Mouse (Mus musculus) thymus, postnatal 10 days (tissue): ENCODE measurements around the gene Plxnd1.

Source experiments
- DNase-seq, 2 experiments: peaks; one replicate each; pipeline ENCODE4 v3.0.0; 2021; ENCODE audit warnings: low spot score in 2 of 2

Plxnd1 gene

DNA sequence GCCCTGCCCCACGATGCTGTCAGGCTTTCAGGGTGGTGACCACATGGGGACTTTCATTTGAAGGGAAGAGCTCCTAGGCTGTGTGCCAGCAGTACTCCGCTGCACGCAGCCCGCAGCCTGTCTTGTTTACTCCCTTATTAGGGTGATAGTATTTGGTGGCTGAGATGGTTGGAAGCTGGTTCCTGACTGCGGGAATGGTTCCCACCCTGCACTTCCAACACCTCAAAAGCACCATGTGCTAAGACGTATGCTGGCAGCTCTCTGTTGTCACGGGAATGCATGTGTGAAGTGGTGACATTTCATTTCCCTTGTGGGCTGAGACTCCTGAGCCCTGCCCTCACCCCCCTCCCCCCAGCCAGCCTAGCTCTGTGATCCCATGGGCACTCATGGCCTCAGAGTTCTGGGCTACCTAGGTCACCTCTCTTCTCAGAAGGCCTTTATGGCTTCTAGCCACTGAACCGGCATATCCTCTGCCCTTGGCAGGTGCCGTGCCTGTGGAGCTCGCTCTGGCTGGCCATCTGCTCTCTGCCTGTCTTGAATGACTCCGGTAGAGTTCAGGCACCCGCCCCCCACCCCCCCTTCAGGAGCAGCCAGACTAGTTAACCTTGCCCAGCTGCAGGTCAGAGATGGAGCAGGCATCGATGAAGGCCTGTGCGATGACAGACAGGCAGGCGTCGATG, 37.7 kb downstream of the Plxnd1 start:
- DNase-seq, result no peak

DNA sequence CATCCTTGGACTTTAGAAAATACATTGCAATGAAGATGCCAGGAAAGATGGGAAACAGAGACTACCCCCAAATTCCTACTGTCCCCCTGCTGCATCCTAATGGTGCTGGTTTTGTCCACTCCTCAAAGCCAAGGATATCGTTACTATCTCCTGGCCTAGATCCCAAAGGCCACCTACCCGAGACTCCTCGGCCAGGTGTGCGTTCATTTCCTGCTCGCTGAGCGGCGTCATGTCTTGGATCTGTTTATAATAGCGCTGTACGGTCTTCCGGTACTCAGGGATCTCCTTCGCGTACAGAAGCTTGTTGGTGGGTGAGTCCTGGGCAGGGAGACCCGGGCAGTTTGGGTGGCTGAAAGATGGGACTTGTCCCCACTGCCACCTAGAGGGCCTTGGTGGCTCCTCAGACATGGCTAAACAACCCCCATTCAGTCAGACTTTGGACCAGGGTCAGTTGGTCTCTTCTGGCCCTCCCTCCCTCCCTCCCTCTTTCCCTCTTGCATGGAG, 38.3 kb downstream of the Plxnd1 start:
- no peak for DNase-seq

DNA sequence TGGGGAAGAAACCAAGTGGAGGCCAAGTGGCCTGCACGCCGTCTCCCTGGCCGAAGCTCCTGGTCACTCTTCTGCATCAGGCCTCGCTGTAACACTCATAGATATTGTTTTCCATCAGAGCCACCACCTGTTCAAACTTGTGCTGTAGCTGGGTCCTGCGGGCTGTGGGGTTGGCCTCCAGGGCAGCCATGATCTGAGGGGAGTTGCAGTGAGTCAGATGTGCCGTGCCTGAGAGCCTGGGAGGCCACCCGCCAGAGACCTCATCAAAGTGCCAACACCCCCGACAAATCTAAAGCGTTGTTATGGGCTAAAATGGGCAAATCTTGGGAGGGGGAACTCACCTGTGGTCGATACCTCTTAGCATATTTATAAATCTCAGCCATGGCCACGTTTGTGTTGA, 39.1 kb downstream of the Plxnd1 start:
- no peak for DNase-seq

DNA sequence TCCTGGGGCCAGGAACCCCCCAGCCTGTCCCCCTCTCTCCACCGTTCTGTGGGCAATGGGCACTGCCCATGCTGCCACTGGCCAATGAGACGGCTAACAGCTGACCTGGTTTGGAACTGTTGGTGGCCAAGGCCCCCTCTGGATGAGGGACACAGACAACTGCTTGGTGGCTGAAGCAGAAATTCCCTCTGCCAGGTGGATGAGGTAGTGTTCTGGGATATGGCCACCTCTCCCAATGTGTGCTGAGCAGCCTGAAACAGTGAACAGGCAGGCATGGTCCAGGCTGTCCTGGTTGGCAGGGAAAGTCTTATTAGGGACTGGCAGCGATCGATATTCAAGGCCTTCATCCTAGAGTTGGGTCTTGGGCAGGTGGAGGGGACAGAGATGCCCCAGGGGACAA, 39.6 kb downstream of the Plxnd1 start:
- DNase-seq, result no peak

DNA sequence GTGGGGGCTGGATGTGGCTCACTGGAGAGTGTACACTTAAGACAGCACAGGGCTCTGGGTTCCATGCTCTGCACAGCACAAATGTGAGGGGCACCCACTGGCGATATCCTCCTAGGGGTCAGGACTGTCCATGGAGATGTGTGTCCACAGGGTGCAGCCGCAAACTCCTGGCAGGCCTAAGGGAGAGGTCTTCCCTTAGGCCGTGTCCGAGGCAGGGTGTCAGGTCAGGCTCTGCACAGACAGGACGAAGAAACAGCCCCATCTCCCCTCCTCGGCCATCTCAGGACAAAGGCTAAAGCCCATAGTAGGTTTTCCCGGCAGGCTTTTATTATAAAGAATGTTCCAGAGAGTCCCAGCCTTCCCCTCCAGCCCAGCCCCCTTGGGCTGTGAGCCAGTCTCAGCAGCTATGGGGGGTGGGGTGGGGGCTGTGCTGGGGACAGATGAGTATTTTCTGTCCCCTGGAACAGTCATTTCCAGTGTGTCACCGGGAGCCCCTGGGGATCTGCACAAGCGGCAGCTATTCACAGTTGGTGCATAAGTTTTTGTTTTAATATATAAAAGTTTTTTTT, 40.2 kb downstream of the Plxnd1 start:
- no peak for DNase-seq

DNA sequence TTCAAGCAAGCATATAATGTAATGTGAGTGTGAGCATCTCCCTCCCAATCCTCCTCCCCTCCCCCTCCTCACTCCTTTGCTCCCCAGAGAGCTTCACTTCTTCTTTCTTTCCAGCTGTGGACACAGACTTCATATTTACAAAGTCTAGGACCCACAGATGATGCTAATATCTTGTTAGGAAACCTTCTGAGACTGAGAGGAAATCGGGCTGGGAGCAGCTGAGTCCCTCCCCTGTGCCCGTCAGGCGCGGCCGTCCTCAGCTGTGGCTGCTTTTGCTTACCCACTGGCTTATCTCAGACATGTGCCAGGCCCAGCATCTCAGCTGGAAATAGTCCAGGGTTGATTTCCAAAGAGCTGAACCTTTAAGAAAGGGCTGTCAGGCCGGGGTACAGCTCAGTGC, 48.4 kb downstream of the Plxnd1 start:
- no peak for DNase-seq

DNA sequence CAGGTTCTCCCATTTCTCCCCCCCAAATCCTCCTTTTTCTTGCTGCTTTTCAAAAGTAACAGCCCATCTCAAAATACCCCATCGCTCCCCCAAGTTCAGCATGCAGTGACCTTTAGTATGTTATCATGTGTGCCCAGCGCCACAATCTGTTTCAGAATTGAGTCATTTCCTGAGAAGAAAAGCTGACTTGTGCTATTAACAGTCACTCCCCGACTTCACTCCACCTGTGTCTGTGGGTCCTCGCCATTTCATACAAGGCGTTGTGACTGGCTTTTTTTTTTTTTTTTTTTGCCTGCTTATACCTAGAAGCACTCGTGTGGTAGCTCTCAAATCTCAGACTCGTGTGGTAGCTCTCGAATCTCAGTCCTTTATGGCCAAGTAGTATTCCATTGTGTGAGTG, 49.2 kb downstream of the Plxnd1 start:
- no peak for DNase-seq

DNA sequence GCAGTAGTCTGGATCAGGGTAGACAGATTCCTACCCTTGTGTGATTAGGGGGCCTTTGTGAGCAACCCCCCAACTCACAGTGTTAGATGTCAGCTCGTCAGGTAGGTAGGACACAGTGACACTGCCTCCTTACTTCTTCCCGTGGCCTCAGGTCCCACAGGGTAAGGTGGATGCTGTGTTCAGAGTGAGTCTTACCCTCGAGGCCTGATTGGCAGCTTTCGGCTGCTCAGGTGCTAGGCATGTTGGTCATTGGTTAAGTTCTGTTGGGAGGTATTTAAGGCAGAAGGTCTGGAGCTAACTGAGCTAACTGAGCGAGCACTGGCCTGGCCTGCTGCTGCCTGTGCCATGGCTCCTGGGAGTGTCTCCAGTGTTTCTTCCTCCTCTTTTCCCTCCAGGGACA, 50.2 kb downstream of the Plxnd1 start, which contains the start of gene H1foo:
Gene H1foo (plus strand): TSS at position 301 of the 400 bp plus-strand sequence.
- no peak for DNase-seq

DNA sequence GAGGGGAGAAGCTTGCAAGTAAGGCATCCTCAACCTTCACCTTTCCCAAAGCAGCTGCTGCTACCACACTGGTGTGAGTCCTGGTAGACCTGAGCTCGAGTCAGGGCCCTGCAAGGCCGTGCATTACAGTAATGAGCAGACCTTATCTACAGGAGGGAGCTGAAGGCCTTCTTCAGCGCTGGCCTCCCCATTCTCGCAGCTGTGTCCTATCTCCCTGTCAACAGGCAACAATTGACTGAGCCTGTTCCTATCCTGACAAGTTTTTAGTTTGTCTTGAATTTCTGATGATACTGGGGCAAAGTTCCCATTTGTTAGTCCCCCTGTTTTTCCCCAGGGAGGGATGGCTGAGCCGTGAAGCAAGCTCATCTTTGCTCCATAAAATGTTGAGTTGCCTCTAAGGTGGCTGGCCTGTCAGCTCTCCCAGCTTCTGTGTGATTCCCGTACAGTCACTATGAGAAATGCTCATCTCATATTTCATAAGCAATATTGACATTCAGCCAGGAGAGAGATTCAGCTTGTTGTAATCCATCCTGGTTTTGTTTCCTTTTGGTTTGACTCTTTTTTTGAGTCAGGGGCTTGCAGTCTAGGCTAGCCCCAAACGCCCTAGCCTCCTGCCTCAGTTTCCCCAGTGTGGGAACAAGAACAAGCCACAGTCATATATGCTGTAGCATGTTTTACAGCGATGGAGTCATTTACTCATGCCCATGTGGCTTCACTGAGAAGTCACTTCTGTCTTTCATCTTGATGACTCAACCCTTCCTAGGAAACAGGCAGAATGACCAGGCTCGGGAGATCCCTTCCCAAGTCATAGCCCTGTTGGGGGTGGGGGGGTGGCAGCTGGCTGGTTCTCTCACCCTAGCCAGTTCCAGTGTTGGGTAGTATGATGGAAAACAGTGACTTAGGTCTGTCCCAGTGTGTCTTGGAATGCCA, 51.0 kb downstream of the Plxnd1 start:
- no peak for DNase-seq

DNA sequence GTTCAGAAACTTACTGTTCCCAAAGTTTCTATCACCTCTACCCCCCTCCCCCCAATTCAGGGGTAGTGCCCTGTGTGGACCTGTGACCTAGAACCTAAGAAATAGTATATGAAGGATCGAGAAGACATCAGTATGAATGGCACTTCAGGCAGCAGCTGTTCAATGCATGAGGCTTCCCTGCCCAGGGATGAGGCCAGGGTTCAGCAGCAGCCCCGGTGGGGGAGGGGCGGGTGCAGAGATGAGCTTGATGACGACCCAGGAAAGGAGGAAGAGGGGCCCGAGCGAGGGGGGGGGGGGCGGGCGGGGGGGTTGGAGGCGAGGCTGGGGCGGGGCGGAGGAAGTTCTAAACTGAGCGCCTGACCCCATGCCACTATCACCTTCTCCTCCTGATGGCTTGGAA, 53.7 kb downstream of the Plxnd1 start:
- peak; percentile 36 to 42 for DNase-seq

DNA sequence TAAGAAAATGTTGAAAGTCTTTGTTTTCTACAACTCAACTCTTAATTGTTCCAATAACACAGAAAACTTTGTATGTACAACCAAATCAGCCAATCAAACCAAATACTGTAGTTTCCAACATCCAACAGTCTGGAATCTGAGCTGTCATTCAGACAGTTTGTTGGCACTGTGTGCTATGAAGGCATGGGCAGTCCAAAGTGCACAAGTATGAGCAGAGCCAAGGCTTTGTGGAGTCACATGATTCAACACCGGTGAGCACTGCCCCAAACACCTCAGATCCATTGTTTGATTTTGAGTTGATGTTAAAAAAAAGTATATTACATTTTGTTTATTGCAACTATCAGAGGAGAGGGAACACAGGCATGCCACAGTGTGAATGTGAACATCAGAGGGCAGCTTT, 54.2 kb downstream of the Plxnd1 start:
- no peak for DNase-seq

DNA sequence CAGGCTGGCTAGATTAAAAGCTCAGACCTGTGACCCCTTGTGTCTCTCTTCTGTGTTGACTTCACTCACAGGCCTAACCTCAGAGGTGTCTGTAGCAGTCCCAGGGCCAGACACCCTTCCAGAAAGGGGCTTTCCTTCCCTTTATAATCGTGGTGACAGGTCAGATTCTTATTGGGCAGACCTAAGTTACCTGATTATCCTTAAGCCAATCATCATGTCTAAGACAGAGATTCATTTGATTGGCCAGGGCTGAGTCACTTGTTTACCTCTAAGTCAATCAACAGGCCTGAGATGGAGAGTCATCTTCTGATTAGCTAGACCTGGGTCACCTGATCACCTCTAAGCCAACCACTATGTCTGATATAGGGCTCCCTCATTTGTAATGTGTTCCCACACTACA, 56.0 kb downstream of the Plxnd1 start:
- no peak for DNase-seq

DNA sequence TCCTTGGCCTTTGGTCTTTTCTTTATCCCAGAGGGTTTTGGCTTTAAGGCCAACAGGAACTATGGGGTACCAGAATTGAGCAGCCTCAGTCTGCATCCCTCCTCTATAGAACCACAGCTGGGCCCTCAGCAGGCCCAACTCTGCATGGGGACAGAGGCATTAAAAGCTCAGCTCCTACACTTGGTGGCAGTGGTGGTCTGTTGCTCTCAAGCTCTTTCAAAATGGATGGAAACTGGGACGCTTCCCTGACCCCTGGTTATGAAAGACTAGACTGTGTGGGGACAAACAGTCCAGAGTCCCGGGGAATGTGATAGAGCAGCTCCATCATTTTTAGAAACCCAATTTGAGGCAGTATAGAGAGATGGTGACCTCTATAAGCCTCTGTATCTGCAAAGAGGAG, 56.8 kb downstream of the Plxnd1 start:
- DNase-seq, result no peak

DNA sequence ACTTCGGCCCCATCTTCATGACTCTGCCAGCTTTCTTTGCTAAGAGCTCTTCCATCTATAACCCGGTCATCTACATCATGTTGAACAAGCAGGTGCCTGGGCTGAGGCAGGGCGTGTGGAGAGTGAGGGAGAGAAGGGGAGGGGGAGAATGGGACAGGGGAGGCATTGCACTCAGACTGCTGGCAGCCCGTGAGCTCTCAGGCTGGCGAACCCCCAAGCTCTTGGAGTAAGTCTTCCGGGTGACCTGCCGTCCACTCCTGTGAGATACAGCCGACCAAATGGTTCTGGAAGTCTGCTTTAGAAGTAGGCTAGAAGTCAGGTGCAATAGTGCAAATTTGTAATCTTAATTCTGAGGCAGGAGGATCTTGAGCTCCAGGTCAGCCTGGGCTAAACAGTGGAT, 59.3 kb downstream of the Plxnd1 start:
- no peak for DNase-seq

DNA sequence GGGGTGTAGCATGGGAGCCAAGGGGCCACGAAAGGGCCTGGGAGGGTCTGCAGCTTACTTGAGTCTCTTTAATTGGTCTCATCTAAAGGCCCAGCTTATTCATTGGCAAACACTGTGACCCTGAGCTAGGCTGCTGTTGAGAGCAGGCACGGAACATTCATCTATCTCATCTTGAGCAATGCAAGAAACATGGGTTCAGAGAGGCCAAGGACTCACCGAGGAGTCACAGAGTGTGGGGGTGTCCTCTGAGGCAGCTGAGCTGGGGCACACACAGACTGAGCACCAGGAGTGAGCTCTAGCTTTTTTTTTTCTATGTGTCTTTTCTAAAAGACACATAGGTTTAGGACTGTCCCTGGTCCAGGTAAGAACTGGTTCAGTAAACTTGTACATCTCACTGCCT, 62.4 kb downstream of the Plxnd1 start:
- no peak for DNase-seq

DNA sequence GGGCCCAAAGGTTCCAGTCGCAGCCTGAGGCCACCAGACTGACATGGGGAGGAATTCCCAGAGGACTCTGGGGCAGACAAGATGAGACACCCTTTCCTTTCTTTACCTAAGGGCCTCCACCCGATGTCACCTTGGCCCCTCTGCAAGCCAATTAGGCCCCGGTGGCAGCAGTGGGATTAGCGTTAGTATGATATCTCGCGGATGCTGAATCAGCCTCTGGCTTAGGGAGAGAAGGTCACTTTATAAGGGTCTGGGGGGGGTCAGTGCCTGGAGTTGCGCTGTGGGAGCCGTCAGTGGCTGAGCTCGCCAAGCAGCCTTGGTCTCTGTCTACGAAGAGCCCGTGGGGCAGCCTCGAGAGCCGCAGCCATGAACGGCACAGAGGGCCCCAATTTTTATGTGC, 63.2 kb downstream of the Plxnd1 start, which contains the start of gene Rho:
Gene Rho (plus strand): TSS at position 110 of the 400 bp plus-strand sequence.
- DNase-seq, result no peak

DNA sequence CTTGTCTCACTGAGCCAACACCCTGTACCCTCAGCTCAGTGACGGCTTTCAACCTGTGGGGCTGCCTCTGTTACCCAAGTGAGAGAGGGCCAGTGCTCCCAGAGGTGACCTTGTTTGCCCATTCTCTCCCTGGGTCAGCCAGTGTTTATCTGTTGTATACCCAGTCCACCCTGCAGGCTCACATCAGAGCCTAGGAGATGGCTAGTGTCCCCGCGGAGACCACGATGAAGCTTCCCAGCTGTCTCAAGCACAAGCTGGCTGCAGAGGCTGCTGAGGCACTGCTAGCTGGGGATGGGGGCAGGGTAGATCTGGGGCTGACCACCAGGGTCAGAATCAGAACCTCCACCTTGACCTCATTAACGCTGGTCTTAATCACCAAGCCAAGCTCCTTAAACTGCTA, 64.8 kb downstream of the Plxnd1 start:
- DNase-seq, result no peak

DNA sequence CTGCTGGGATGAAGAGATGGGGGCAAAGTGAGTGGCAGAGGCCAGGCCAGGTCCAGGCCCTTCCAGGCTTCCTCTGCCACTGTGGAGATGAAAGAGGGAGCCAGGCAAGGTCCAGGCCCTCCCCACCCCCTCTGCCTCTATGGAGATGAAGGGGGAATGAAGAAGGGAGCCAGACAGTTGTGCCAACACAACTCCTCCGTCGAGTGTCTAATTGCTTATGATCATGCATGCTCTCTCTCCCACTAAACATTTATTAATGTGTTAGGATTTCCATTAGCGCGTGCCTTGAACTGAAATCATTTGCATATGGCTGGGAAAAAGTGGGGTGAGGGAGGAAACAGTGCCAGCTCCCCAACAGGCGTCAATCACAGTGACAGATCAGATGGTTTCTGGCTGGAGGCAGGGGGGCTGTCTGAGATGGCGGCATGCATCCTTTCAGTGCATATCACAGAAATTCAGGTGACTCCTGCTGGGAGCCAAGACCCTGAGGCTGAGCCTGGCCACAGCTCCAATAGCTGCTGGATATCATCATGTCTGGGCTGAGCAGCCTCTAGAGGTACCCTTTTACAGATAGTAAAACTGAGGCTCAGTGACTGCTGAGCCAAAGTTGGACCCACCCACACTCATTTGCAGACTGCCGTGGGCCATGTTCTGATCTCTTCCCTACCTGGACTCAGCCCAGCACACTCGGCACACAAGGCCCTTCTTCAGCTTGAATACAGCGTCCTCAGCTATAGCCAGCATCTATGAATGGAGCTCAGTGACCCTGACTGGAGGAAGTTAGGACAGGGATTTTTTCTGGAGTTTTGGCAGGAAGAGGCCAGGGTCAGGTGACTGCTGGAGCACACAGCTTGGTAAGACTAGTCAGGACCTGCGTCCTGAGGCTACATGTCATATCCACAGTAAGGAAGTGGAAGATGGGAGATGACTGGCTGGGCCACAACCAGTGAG, 67.2 kb downstream of the Plxnd1 start:
- DNase-seq, result no peak

DNA sequence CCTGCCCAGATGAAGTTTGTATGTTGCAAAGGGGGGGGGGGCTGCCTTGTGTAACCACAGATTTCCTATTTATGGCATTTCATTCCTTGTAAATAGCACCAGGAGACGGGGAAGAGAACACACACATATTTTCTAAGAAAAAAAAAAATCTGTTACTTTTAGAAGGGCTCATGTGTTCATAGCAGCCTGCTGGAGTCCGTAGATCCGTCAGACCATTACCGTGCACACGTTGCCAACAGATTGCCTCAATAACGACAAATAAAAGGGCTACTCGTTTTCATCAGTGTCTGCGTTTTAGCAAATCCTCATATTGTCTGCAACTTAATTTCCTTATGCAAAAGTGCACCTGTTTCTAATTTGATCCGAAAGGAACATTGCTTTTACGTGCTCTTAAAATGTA, 68.4 kb downstream of the Plxnd1 start:
- no peak for DNase-seq

DNA sequence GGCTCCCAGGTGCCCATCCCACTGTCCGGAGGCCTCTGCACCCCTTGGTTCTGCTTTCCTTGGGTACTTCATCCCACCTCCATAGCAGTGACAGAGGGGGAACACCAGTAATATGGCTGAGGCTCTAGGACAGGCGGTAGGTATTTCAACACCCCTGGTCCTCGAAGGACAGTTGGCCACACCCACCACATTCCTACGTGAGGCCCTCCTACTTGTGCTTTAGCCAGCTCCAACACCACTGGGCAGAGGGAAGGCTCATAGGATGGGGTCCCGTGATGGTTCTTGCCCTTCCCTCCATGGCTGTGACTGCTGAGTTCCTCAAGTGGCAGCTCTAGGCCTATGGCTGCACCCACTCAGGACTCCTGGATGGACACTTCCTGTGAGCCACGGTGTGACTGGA, 70.0 kb downstream of the Plxnd1 start:
- DNase-seq, result no peak

DNA sequence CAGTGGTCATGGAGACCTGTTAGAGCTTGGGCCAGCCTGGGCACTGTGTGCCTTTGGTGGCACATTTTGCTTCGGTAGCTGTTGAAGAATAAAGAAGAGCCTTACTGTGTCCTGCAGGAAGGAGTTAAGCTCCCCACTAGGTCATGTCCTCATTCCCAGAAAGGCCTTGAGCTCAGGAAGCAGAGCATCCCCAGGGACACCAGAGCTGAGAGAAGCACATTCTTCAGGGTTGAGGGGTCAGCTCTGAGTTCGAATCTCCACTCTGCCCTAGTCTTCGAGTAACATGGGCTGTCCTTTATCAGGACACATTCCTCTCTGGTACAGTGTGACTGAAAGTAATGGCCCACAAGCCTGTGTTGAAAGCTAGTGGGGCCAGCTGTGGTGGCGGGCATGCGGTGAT, 74.9 kb downstream of the Plxnd1 start:
- no peak for DNase-seq
